In genomic region chr16:22797521-22797920, GRCm38 (mm10) we compare ENCODE assay signal across 27 mouse cellular contexts. TPM values are rescaled to one million over a fixed set of nuclear protein-coding genes. Genes with fewer than 3 reads are reported as not detected.
A peak's percentile ranks its signal among the peaks of the same experiment; 100 is the strongest.
DNase-seq lines count a peak whose midpoint lies in the region; ATAC-seq lines count a peak whose summit lies in the region.
"Had no signal": no experiment of that assay in that cellular context is flagged by ENCODE, and none has a peak within 500 bp of the region (broad histone marks: within the 10 kb centered on the region; RNA-seq: fewer than 3 reads in every experiment).

No protein-coding gene starts in this region.

- intact Hi-C loops in left cerebral cortex, postnatal 14 days (cut with DNase I) = loop anchor here (10.0 kb wide), 1 partner anchor 143 kb away; the partner anchor contains the start of gene Dgkg

- DNase-seq in cerebellum, postnatal 4 days (ENCODE audit: low spot score in 2 of 2) = no peak
- peak; percentile 86 to 92 for DNase-seq in cerebellum, adult 18-20 months
- DNase-seq in cerebellum, postnatal 14 days = peak; percentile 62 to 67
- peak; percentile 51 to 70 for DNase-seq in layer of hippocampus, postnatal 14 days (ENCODE audit: low spot score in 2 of 2)
- DNase-seq in heart, adult 8-10 months (ENCODE audit: low spot score) = no peak
- no peak for DNase-seq in left cerebral cortex, postnatal 14 days (ENCODE audit: low spot score in 2 of 2)
- DNase-seq: adrenal gland, postnatal 14 days; gastrocnemius, postnatal 10 days; heart, postnatal 10 days; kidney, adult 11 months; kidney, postnatal 4 days; lung, adult 18-20 months; lung, postnatal 10 days; right cerebral cortex, adult 18-20 months; thymus, adult 18-20 months; thymus, postnatal 36 days had no signal

- peak; percentile 93 for ATAC-seq in cerebellum, adult (ENCODE audit: insufficient number of reproducible peaks, low FRiP score, low TSS enrichment)
- ATAC-seq in inflammation-experienced regulatory T-cells, adult 6 months = no peak
- ATAC-seq: forebrain, embryonic 16.5 days; hindbrain, postnatal 0 days; liver, embryonic 12.5 days had no signal

RNA-seq across cellular contexts. Expression of gene Crygs, which starts 13.9 kb away (rescaled TPM):
- total RNA-seq in layer of hippocampus, postnatal 14 days (2021) = not detected
- total RNA-seq in heart, adult 8-10 months (2022) = not detected
- not detected for polyA plus RNA-seq in inflammation-experienced regulatory T-cells, adult 6 months (2017; shearing (Covaris generic))
- total RNA-seq in left cerebral cortex, postnatal 14 days (2021) = not detected
- total RNA-seq: adrenal gland, postnatal 14 days; gastrocnemius, postnatal 10 days; granulocyte monocyte progenitor cell, adult 5-6 weeks; heart, postnatal 10 days; hindbrain, postnatal 0 days had no signal
- polyA plus RNA-seq: forebrain, embryonic 16.5 days; heart, embryonic 12.5 days; limb, embryonic 13.5 days; neural tube, embryonic 15.5 days; small intestine, adult 2 months; stomach, embryonic 16.5 days had no signal

RNA-seq across cellular contexts. Expression of gene Tbccd1, which starts 59.9 kb away (rescaled TPM):
- 10 to 100 TPM; 15.7 to 16.1 TPM for total RNA-seq in layer of hippocampus, postnatal 14 days (2021)
- 10 to 100 TPM; 10.8 to 13.5 (median 12.1) TPM for total RNA-seq in heart, adult 8-10 months (2022)
- 10 to 100 TPM; 17.4 to 21.0 (median 19.4) TPM for polyA plus RNA-seq in inflammation-experienced regulatory T-cells, adult 6 months (2017; shearing (Covaris generic))
- 10 to 100 TPM; 12.1 to 15.4 TPM for total RNA-seq in left cerebral cortex, postnatal 14 days (2021)

Comparison
In these comparisons a context has a peak if more than half of its experiments do, and no peak if none do; other contexts are left out.
1. DNase-seq: peak in cerebellum, adult 18-20 months (2 of 2), cerebellum, postnatal 14 days (2 of 2) and layer of hippocampus, postnatal 14 days (2 of 2); none in cerebellum, postnatal 4 days (0 of 2), heart, adult 8-10 months (single experiment) and left cerebral cortex, postnatal 14 days (0 of 2).